Mouse (Mus musculus) liver, embryonic 14 days (tissue): ENCODE data around the gene App. TPM values are rescaled to one million over a fixed set of nuclear protein-coding genes. Genes with fewer than 3 reads are reported as not detected.

Source experiments
- polyA plus RNA-seq: library from polyadenylated mRNA; depleted of rRNA; stranded (reverse); fragments of >200 nt; gene quantifications from 2 replicates; pipeline ENCODE4 v1.2.3, GENCODE M21; 2012; rRNA removed

Gene App
- polyA plus RNA-seq: 16.4 and 20.1 TPM in 2 replicates

GRCm38 (mm10) chr16:85173373-85174081 lies at the start of gene App:
TSS of gene App (minus strand) at chr16:85173766.

